Mouse (Mus musculus) cerebral cortex, adult 2 months (tissue): Measurements from ENCODE around the gene Hlcs.

Source experiments
- WGBS: fragments of 180-500 bp; shearing (Covaris S2); methylation state at CpG from one replicate; pipeline ENCODE4 v1.1.7; 2018; 5-methylcytosine and 5-hydroxymethylcytosine counted together

The Hlcs gene

DNA sequence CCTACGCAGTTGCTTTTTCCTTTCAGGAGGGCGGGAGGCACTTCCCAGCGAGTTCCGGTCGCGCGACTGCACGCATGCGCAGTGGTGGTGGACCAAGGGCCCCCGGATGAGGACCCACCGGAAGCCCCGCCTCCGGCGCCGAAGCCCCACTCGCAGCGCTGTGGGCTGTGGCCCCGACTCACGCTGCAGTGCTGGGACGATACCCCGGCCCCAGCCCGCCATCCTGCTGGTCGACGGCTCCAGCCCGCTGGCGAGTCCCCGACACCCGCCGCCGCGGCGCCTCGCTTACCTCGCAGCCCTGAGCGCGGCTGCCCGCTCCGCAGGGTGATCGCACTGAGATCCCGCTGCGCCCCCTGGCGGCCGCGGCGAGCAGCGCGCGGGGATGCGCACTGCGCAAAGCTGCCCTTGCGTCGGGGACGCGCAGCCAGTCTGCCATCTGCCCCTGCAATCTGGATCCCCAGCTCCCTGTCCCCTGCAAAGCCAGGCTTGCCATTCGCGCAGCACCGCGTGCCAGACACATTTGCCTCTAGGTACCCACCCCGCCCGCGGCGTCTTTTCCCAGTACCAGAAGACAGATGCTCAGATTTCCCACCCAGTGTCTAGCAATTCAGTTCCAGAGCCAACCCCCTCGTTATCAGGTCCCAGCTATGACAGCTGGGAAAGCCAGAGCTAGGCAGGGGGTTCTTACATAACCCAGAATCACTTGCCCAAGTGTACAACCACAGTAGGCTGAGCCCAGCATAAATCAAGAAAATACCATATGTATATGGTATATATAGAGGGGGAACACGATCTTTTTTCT lies at the start of gene Hlcs:
TSS of gene Hlcs (minus strand) at position 343 of the 802 bp plus-strand sequence.
- under 1% methylated on average over 64 of the region's 64 CpGs for WGBS

DNA sequence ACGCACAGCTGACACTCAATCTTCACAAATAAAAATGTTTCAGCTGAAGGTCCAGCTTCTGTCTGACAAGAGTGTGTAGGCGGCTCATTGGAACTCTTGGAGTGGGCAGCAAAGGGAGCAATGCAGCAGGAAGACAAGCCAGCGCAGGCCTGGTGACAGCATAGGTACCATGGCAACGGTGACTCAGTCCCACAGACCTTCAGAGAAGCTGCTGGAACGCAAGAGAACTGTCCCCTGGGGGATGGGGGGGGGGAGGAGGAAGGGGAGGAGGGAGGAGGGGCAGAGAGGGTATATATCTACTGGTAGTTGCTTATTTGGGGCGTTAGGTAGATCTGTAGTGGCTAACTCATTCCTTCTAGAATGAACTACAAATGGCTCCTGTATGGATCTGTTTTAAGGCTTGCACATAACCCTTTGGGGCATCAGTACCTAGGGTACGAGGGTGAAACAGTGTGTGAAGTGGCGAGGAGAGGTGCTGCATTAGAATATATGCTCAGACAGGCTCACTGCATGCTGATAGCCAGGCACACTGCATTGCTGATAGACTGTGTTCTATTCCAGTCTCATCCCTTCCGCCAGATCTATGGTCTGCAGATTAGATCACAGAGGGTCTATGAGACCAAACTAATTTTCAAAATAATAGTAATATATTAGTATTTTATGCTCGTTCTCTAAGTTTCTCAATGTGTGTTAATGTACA lies 49.0 kb upstream of the Hlcs start:
- 34% methylated on average over 10 of the region's 10 CpGs for whole genome bisulfite sequencing

GRCm38 (mm10) chr16:94360578-94361350 lies 47.4 kb upstream of the Hlcs start:
- 89% methylated on average over 13 of the region's 13 CpGs for WGBS

GRCm38 (mm10) chr16:94358091-94358490 lies 44.7 kb upstream of the Hlcs start:
- 90% methylated on average over 3 of the region's 3 CpGs for WGBS

DNA sequence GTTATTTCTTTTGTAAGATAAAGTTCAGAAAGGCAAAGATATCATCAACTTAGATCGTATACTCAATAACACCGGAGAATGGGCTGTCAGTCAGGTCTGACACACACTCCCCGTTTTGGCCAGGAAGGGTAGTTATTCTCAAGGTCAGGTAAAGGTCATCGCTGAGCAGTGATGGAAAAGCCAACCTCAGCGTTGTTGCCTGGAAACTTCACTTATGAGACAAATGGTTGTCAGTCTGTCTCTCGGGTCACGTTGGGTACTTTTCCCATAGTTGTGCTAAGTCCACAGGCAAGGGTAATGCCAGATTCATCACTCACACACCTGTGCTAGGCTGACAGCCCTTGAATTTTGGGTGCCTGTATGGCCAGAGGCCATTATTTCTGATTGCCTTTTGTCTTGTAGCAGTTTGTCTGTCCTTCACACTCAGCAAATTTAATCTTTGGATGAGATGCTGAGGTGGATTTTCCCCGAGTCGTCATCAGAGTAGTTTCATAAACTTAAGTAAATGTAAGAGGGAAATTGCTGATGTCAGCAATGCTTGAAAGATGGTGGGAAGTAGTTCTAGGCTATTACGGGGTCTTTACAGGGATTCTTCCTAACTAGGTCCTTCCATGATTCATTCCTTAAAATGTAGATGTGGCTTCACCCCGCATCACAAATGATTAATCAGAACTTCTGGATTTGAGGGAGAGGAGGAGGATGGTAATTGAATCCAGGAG lies 43.6 kb upstream of the Hlcs start:
- 85% methylated on average over 11 of the region's 11 CpGs for WGBS

- 81% methylated on average over 7 of the region's 7 CpGs for WGBS
These were observed 42.7 kb upstream of the Hlcs start for GRCm38 (mm10) chr16:94356046-94356445.

DNA sequence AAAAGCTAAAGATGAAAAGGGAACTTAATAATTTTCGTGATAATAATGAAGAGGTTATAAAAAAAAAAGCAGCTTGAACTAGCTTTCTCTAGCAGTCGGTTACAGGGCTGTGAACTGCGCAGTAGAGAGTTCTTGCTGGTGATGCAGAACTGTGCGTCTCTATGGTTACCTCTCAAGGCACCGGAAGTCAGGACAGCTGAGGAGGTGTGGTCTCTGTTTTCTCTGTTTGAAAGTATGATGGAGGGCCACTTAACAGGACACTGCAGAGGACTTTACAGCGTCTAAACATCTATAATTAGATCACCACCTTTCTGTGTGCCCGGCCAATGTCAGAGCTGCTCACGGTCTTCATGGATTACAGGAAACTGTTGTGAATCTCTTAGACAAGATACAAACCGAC lies 41.1 kb upstream of the Hlcs start:
- 46% methylated on average over 9 of the region's 9 CpGs for WGBS

DNA sequence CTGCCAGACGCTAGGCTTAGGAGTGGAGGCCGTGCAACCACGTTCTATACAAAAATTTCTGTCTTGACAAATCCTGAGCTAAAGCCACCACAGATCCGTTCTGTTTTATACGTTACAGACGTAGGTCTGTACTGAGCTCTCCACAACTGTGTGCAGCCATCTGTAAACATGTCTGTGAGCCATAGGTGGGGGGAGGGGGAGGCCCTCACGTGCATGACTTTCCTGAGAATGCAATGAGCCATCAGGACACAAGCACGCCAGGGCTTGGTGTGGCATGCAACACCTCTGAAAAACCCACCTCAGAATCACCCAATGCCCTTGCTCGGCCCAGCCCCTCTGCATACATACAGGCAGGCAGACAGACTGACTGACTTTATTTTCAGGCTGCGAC lies 36.9 kb upstream of the Hlcs start:
- 67% methylated on average over 10 of the region's 10 CpGs for WGBS

DNA sequence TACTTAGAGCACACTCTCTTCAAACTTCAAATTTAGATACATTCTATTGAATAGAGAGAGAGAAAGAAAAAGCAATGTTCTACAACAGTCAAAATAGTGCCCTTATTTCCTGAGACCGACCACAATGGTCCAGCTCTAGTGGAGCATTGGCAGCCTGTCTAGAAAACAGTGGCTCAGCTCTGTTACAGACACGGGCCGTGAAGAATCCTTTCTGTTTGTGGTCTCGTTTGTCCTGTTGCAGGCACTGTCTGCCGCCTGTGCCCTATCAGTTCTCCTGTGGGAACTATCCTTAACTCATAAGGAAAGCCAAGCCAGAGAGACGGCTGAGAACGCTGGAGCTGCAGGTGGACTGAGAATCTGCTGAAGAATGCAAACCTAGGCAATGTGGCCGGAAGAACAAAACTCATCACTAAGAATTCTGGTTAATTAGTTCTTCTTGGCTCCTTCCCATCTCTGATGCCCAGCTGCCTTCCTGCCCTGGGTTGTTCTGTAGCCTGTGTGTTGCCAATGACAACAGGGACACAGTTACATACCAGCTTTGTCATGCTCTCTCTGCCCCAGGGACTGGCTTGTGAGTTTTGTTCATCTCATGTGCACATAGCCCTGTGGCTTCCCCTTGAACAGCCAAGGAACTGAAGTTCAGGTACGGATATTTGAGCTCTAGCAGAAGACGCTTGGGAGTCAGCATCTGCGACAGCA lies 36.4 kb upstream of the Hlcs start:
- 59% methylated on average over 11 of the region's 11 CpGs for WGBS

GRCm38 (mm10) chr16:94348779-94349178 lies 35.4 kb upstream of the Hlcs start:
- WGBS: 93% methylated on average over 2 of the region's 2 CpGs

DNA sequence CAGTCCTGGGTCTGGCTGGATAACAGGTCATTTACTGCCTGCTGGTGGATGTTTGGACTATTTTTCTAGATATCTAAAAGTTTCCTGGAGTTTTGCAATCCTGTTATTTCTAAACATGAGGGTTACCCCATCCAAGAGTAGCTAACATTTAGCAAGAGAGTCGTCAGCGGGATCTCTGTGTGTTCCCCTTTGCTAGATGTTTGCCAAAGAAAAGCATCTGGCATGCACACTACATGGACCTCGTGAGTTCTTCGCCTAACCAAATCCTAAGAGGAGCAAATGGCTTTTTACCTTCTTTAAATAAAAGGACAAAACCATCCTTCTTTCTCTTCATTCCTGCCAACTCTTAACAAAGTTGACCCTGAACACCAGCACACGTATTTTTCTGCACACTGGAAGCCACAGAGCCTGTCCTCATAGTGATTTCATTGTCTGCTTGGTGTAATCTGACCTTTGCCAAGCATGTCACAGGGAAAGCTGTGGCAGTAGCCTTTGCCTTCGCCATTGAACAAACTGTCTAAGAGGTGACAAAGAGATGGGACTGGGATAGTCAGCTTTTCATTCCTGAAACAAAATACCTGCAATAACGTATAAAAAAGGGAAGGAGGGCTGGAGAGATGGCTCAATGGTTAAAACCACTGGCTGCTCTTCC lies 33.8 kb upstream of the Hlcs start:
- WGBS: 84% methylated on average over 7 of the region's 7 CpGs

DNA sequence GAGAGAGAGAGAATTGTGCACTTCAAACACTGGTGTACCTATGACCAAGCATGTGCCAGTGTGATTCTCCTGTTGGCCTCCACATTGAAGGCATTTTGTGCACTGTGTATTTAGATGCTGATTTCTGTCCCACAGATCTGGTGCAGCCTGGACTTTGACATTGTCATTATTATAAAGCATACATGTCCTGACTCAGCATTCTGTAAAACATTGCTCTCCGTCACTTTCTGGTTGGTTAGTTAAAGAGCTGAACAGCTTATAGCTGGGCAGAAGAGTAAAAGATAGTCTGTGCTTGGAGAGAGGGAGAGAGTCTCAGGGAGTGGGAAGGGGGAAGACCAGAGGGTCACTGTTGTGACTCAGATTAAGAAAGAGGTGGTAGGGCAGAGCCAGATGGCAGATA lies 32.4 kb upstream of the Hlcs start:
- WGBS: 77% methylated on average over 1 of the region's 1 CpGs

DNA sequence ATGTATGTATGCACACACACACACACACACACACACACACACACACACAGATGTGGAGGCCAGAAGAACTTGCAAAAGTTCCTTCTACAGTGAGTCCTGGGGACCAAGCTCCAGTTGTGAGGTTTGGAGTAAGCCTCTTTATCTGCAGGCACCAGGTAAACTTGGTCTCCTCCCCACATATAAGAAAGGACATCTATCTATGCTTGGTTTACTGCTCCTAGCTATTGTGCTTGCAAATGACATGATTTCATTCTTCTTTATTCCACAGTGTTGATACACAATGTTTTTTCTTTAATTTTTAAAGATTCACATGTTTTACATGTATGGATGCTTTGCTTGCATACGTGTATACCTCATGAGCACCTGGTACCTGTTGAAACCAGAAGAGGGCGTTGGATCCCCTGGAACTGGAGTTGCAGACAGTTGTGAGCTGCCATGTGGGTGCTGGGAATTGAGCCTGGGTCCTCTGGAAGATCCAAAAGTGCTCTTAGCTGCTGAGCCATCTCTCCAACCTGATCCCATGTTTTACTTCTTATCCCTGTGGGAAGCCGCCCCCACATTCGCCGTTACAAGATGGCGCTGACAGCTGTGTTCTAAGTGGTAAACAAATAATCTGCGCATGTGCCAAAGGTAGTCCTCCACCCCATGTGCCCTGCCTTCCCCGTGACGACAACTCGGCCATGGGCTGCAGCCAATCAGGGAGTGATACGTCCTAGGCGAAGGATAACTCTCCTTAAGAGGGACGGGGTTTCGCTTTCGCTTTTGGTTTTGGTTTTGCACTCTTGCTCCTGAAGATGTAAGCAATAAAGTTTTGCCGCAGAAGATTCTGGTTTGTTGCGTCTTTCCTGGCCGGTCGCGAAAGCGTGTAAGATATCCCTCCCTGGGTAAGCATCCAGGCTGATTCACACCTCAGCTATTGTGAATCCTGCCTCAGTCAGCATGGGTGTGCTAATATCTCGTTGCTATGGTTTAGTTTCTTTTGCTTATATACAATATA lies 26.1 kb upstream of the Hlcs start:
- 93% methylated on average over 22 of the region's 22 CpGs for WGBS

GRCm38 (mm10) chr16:94335656-94336055 lies 22.3 kb upstream of the Hlcs start:
- 52% methylated on average over 5 of the region's 5 CpGs for WGBS

- 72% methylated on average over 5 of the region's 5 CpGs for WGBS
These were observed 18.5 kb upstream of the Hlcs start for GRCm38 (mm10) chr16:94331886-94332252.

- WGBS: 91% methylated on average over 9 of the region's 9 CpGs
These were observed 18.0 kb upstream of the Hlcs start for GRCm38 (mm10) chr16:94331233-94331885.

DNA sequence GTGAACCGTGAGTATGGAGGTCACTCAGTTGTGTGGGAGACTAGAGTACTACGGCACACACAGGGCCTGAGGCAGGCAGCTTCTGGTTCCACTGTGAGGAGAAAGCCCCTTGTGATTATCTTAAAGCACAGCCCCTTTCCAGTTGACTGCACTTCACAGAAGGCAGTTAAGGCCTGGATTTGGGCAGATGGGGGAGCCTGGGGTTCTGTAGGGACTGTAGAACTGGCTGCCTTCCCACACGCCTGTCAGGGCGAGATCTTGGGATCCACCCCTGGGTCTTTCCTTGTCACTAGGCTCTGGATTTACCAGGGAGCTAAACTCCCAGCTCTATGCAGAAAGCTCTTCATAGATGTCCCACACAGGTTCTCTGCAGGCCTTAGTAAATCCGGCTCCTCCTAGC lies 17.1 kb upstream of the Hlcs start:
- 94% methylated on average over 5 of the region's 5 CpGs for WGBS

- 43% methylated on average over 25 of the region's 25 CpGs for WGBS
These were observed 15.8 kb upstream of the Hlcs start for GRCm38 (mm10) chr16:94328881-94329867.
